Mouse (Mus musculus): ENCODE measurements around the gene Sdr39u1. TPM values are rescaled to one million over a fixed set of nuclear protein-coding genes. Genes with fewer than 3 reads are reported as not detected.
A peak's percentile ranks its signal among the peaks of the same experiment; 100 is the strongest.

Gene Sdr39u1
- total and polyA plus RNA-seq, 2 experiments from 2014 or later, result 131 to 146 TPM

DNA sequence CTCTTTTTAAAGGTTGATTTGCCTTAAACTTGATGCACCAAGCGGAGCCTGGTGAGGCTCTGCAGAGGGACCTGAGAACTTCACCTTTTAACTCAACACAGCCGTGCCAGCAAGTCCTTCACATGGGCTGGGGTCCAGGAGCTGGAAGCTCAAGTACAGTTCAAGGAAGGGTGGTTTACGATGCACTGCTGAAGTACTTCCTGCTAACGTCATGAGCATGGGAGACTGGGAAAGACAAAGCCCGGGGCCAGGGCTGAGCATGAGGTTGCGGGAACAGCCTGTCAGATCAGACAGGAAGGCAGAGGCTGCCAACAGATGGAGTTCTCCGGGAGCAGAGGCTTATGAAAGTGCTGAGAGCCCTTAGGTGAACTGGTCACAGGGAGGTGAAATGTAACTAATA is 33.5 kb upstream of the Sdr39u1 start:
- no peak overlapping the region for H3K4me3 ChIP-seq (ENCODE audit: low read depth, low read length)
- H3K27me3 ChIP-seq (ENCODE audit: insufficient read depth, low read length), result no peaks in the 10 kb centered on the region
- 62% methylated on average over 7 of the region's 7 CpGs for WGBS
- no peak overlapping the region for H3K9ac ChIP-seq (replicated peaks; ENCODE audit: low read length, poor library complexity, severe bottlenecking)
- no peaks in the 10 kb centered on the region for H3K36me3 ChIP-seq (ENCODE audit: insufficient read depth, low read length)
- H3K4me2 ChIP-seq (ENCODE audit: low read depth, low read length, poor library complexity, severe bottlenecking), result no peak overlapping the region
- peak; percentile 12 for DNase-seq (ENCODE audit: low spot score)
- ATAC-seq (ENCODE audit: low FRiP score), result no peak
- no peaks in the 10 kb centered on the region for H3K9me3 ChIP-seq (ENCODE audit: low read length)
- no peak overlapping the region for H3K27ac ChIP-seq (ENCODE audit: low read depth, low read length)
- no peak for TF ChIP-seq CTCF (IDR thresholded peaks at IDR 0.05)
- H3K4me1 ChIP-seq (ENCODE audit: insufficient read depth, low read length), result no peaks in the 10 kb centered on the region

GRCm38 (mm10) chr14:55929263-55929997 is 29.3 kb upstream of the Sdr39u1 start:
- ATAC-seq (ENCODE audit: low FRiP score) (no peak), DNase-seq (ENCODE audit: low spot score) (no peak)
- no peaks in the 10 kb centered on the region for H3K4me1 ChIP-seq (ENCODE audit: insufficient read depth, low read length)
- WGBS, result 84% methylated on average over 12 of the region's 12 CpGs
- H3K9ac ChIP-seq (replicated peaks; ENCODE audit: low read length, poor library complexity, severe bottlenecking), result no peak overlapping the region
- no peak overlapping the region for H3K27ac ChIP-seq (ENCODE audit: low read depth, low read length)
- H3K27me3 ChIP-seq (ENCODE audit: insufficient read depth, low read length), result no peaks in the 10 kb centered on the region
- H3K4me3 ChIP-seq (ENCODE audit: low read depth, low read length), result no peak overlapping the region
- no peak overlapping the region for H3K4me2 ChIP-seq (ENCODE audit: low read depth, low read length, poor library complexity, severe bottlenecking)
- H3K9me3 ChIP-seq (ENCODE audit: low read length), result no peaks in the 10 kb centered on the region
- H3K36me3 ChIP-seq (ENCODE audit: insufficient read depth, low read length), result no peaks in the 10 kb centered on the region
- no peak for TF ChIP-seq CTCF (IDR thresholded peaks at IDR 0.05)

DNA sequence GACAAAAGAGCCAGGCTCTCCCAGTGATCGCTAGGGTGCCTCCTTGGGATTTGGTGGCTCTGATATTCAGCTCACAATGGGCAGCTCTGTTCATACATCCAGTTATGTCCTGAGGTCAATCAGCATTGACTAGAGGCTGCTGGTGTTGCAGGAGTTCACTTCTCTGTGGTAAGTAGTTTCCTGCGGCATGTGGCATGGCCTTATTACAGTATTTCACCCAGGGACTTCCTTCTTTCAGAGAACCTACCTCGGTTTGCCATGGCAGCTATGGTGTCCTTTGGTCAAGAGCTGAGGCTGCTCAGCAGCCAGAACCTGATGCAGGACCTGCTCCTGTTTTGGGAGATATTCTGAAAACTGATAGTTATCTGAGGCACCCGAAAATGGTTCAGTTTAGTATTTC is 26.8 kb upstream of the Sdr39u1 start:
- ATAC-seq (ENCODE audit: low FRiP score) (no peak), DNase-seq (ENCODE audit: low spot score) (no peak)
- no peak overlapping the region for H3K4me3 ChIP-seq (ENCODE audit: low read depth, low read length)
- no peaks in the 10 kb centered on the region for H3K27me3 ChIP-seq (ENCODE audit: insufficient read depth, low read length)
- WGBS, result 93% methylated on average over 4 of the region's 4 CpGs
- no peaks in the 10 kb centered on the region for H3K9me3 ChIP-seq (ENCODE audit: low read length)
- H3K9ac ChIP-seq (replicated peaks; ENCODE audit: low read length, poor library complexity, severe bottlenecking), result no peak overlapping the region
- H3K36me3 ChIP-seq (ENCODE audit: insufficient read depth, low read length), result no peaks in the 10 kb centered on the region
- no peak overlapping the region for H3K27ac ChIP-seq (ENCODE audit: low read depth, low read length)
- H3K4me1 ChIP-seq (ENCODE audit: insufficient read depth, low read length), result no peaks in the 10 kb centered on the region
- H3K4me2 ChIP-seq (ENCODE audit: low read depth, low read length, poor library complexity, severe bottlenecking), result no peak overlapping the region
- no peak for TF ChIP-seq CTCF (IDR thresholded peaks at IDR 0.05)

GRCm38 (mm10) chr14:55922475-55923232 is 22.6 kb upstream of the Sdr39u1 start:
- TF ChIP-seq CTCF (IDR thresholded peaks at IDR 0.05), result no peak
- Histone ChIP-seq H3K4me3 (ENCODE audit: low read depth, low read length) (no peak overlapping the region), H3K27ac (ENCODE audit: low read depth, low read length) (no peak overlapping the region), H3K9me3 (ENCODE audit: low read length) (no peaks in the 10 kb centered on the region), H3K36me3 (ENCODE audit: insufficient read depth, low read length) (no peaks in the 10 kb centered on the region), H3K9ac (replicated peaks; ENCODE audit: low read length, poor library complexity, severe bottlenecking) (no peak overlapping the region), H3K4me1 (ENCODE audit: insufficient read depth, low read length) (no peaks in the 10 kb centered on the region), H3K27me3 (ENCODE audit: insufficient read depth, low read length) (no peaks in the 10 kb centered on the region), H3K4me2 (ENCODE audit: low read depth, low read length, poor library complexity, severe bottlenecking) (no peak overlapping the region)
- WGBS, result 81% methylated on average over 7 of the region's 7 CpGs
- DNase-seq (ENCODE audit: low spot score) (no peak), ATAC-seq (ENCODE audit: low FRiP score) (no peak)

GRCm38 (mm10) chr14:55918240-55919082 is 18.4 kb upstream of the Sdr39u1 start:
- Histone ChIP-seq H3K9me3 (ENCODE audit: low read length) (no peaks in the 10 kb centered on the region), H3K4me2 (ENCODE audit: low read depth, low read length, poor library complexity, severe bottlenecking) (peak overlapping the region; percentile 21; the same call in 1 of the 2 replicates), H3K27me3 (ENCODE audit: insufficient read depth, low read length) (no peaks in the 10 kb centered on the region), H3K4me3 (ENCODE audit: low read depth, low read length) (no peak overlapping the region), H3K27ac (ENCODE audit: low read depth, low read length) (no peak overlapping the region), H3K9ac (replicated peaks; ENCODE audit: low read length, poor library complexity, severe bottlenecking) (no peak overlapping the region), H3K4me1 (ENCODE audit: insufficient read depth, low read length) (no peaks in the 10 kb centered on the region), H3K36me3 (ENCODE audit: insufficient read depth, low read length) (no peaks in the 10 kb centered on the region)
- peak; percentile 99 for TF ChIP-seq CTCF (IDR thresholded peaks at IDR 0.05)
- peak; percentile 96 for DNase-seq (ENCODE audit: low spot score)
- ATAC-seq (ENCODE audit: low FRiP score), result peak; percentile 86
- 39% methylated on average over 14 of the region's 14 CpGs for WGBS
